Mouse (Mus musculus): ENCODE results near the gene Lrriq4. TPM values are rescaled to one million over a fixed set of nuclear protein-coding genes. Genes with fewer than 3 reads are reported as not detected.

The Lrriq4 gene
- polyA plus RNA-seq (2012; ENCODE audit: insufficient read depth, low replicate concordance) = not detected in 2 replicates

GRCm38 (mm10) chr3:30644207-30644606, at the start of gene Lrriq4:
Gene Lrriq4 (plus strand): TSS chr3:30644507.
- H3K27me3 ChIP-seq (replicated peaks) = peaks cover 18% of the 10 kb centered on the region
- no peak within 1 kb of the TSS for H3K4me3 ChIP-seq (replicated peaks)
- H3K36me3 ChIP-seq (replicated peaks; ENCODE audit: low read length) = no peaks in the 10 kb centered on the region
- TF ChIP-seq FLI1 (IDR thresholded peaks at IDR 0.05; ENCODE audit: low read length) = no peak
- no peak for TF ChIP-seq GATA1 (IDR thresholded peaks at IDR 0.05; ENCODE audit: borderline replicate concordance, low read length)
- H3K9me3 ChIP-seq = no peaks in the 10 kb centered on the region
- H3K4me1 ChIP-seq = peaks cover 10% of the 10 kb centered on the region

- Histone ChIP-seq H3K36me3 (replicated peaks; ENCODE audit: low read length) (no peaks in the 10 kb centered on the region), H3K9me3 (no peaks in the 10 kb centered on the region), H3K4me1 (peaks cover 31% of the 10 kb centered on the region), H3K27me3 (replicated peaks) (peaks cover 4% of the 10 kb centered on the region), H3K4me3 (replicated peaks) (peak overlapping the region; percentile 95)
- TF ChIP-seq GATA1 (IDR thresholded peaks at IDR 0.05; ENCODE audit: borderline replicate concordance, low read length) (no peak), FLI1 (IDR thresholded peaks at IDR 0.05; ENCODE audit: low read length) (no peak)
Observed at GRCm38 (mm10) chr3:30595111-30595832, 49.0 kb upstream of the Lrriq4 start.

- H3K9me3 ChIP-seq = no peaks in the 10 kb centered on the region
- H3K36me3 ChIP-seq (replicated peaks; ENCODE audit: low read length) = no peaks in the 10 kb centered on the region
- TF ChIP-seq FLI1 (IDR thresholded peaks at IDR 0.05; ENCODE audit: low read length) = no peak
- TF ChIP-seq GATA1 (IDR thresholded peaks at IDR 0.05; ENCODE audit: borderline replicate concordance, low read length) = no peak
- peaks cover 4% of the 10 kb centered on the region for H3K27me3 ChIP-seq (replicated peaks)
- H3K4me1 ChIP-seq = peaks cover 34% of the 10 kb centered on the region
- H3K4me3 ChIP-seq (replicated peaks) = no peak overlapping the region
Observed at GRCm38 (mm10) chr3:30597271-30597670, 47.0 kb upstream of the Lrriq4 start.

- TF ChIP-seq GATA1 (IDR thresholded peaks at IDR 0.05; ENCODE audit: borderline replicate concordance, low read length) = no peak
- no peak for TF ChIP-seq FLI1 (IDR thresholded peaks at IDR 0.05; ENCODE audit: low read length)
- H3K27me3 ChIP-seq (replicated peaks) = peaks cover 4% of the 10 kb centered on the region
- no peaks in the 10 kb centered on the region for H3K9me3 ChIP-seq
- peak within 1 kb of the TSS; percentile 99 for H3K4me3 ChIP-seq (replicated peaks)
- H3K4me1 ChIP-seq = peaks cover 38% of the 10 kb centered on the region
- H3K36me3 ChIP-seq (replicated peaks; ENCODE audit: low read length) = peaks cover 12% of the 10 kb centered on the region
Observed at GRCm38 (mm10) chr3:30599711-30600545, 44.4 kb upstream of the Lrriq4 start, which contains the start of gene Actrt3. Gene Actrt3 (minus strand): TSS chr3:30599939.

GRCm38 (mm10) chr3:30600717-30601116, 43.6 kb upstream of the Lrriq4 start:
- H3K36me3 ChIP-seq (replicated peaks; ENCODE audit: low read length) = peaks cover 18% of the 10 kb centered on the region
- H3K4me3 ChIP-seq (replicated peaks) = peak overlapping the region; percentile 99
- H3K9me3 ChIP-seq = no peaks in the 10 kb centered on the region
- peaks cover 33% of the 10 kb centered on the region for H3K4me1 ChIP-seq
- TF ChIP-seq FLI1 (IDR thresholded peaks at IDR 0.05; ENCODE audit: low read length) (no peak), GATA1 (IDR thresholded peaks at IDR 0.05; ENCODE audit: borderline replicate concordance, low read length) (no peak)
- H3K27me3 ChIP-seq (replicated peaks) = peaks cover 4% of the 10 kb centered on the region

- peaks cover 37% of the 10 kb centered on the region for H3K4me1 ChIP-seq
- TF ChIP-seq FLI1 (IDR thresholded peaks at IDR 0.05; ENCODE audit: low read length) (no peak), GATA1 (IDR thresholded peaks at IDR 0.05; ENCODE audit: borderline replicate concordance, low read length) (no peak)
- H3K27me3 ChIP-seq (replicated peaks) = peaks cover 4% of the 10 kb centered on the region
- H3K4me3 ChIP-seq (replicated peaks) = peak overlapping the region; percentile 99
- no peaks in the 10 kb centered on the region for H3K9me3 ChIP-seq
- peaks cover 23% of the 10 kb centered on the region for H3K36me3 ChIP-seq (replicated peaks; ENCODE audit: low read length)
Observed at GRCm38 (mm10) chr3:30601175-30601574, 43.1 kb upstream of the Lrriq4 start.

- peaks cover 28% of the 10 kb centered on the region for H3K36me3 ChIP-seq (replicated peaks; ENCODE audit: low read length)
- H3K9me3 ChIP-seq = no peaks in the 10 kb centered on the region
- peak overlapping the region; percentile 99 for H3K4me3 ChIP-seq (replicated peaks)
- TF ChIP-seq FLI1 (IDR thresholded peaks at IDR 0.05; ENCODE audit: low read length) = no peak
- no peak for TF ChIP-seq GATA1 (IDR thresholded peaks at IDR 0.05; ENCODE audit: borderline replicate concordance, low read length)
- H3K27me3 ChIP-seq (replicated peaks) = peaks cover 4% of the 10 kb centered on the region
- peaks cover 41% of the 10 kb centered on the region for H3K4me1 ChIP-seq
Observed at GRCm38 (mm10) chr3:30601610-30602064, 42.7 kb upstream of the Lrriq4 start.

- Histone ChIP-seq H3K4me3 (replicated peaks) (peak within 1 kb of the TSS; percentile 99), H3K4me1 (peaks cover 44% of the 10 kb centered on the region)
Observed at GRCm38 (mm10) chr3:30602065-30602739, 42.1 kb upstream of the Lrriq4 start, which contains the start of gene Mynn. Gene Mynn (plus strand): TSS chr3:30602065.

GRCm38 (mm10) chr3:30602740-30603098, 41.6 kb upstream of the Lrriq4 start:
- Histone ChIP-seq H3K4me3 (replicated peaks) (peak overlapping the region; percentile 99), H3K27me3 (replicated peaks) (peaks cover 4% of the 10 kb centered on the region), H3K9me3 (no peaks in the 10 kb centered on the region), H3K36me3 (replicated peaks; ENCODE audit: low read length) (peaks cover 39% of the 10 kb centered on the region), H3K4me1 (peaks cover 49% of the 10 kb centered on the region)
- TF ChIP-seq GATA1 (IDR thresholded peaks at IDR 0.05; ENCODE audit: borderline replicate concordance, low read length) = no peak
- TF ChIP-seq FLI1 (IDR thresholded peaks at IDR 0.05; ENCODE audit: low read length) = no peak

More at GRCm38 (mm10) chr3:30602065-30602739, 42.1 kb upstream of the Lrriq4 start, which contains the start of gene Mynn:
- Histone ChIP-seq H3K36me3 (replicated peaks; ENCODE audit: low read length) (peaks cover 33% of the 10 kb centered on the region), H3K27me3 (replicated peaks) (peaks cover 4% of the 10 kb centered on the region), H3K9me3 (no peaks in the 10 kb centered on the region)
- TF ChIP-seq GATA1 (IDR thresholded peaks at IDR 0.05; ENCODE audit: borderline replicate concordance, low read length) (no peak), FLI1 (IDR thresholded peaks at IDR 0.05; ENCODE audit: low read length) (no peak)

All from megakaryocyte, embryonic 14.5 days (primary cell).